Mouse (Mus musculus): ENCODE measurements around the gene Olfr1432. TPM values are rescaled to one million over a fixed set of nuclear protein-coding genes. Genes with fewer than 3 reads are reported as not detected.
"Not testable (repeated sequence)": the region's sequence is repeated elsewhere in the genome, so short reads cannot be mapped to it uniquely, and the experiment has no call there.

Gene Olfr1432
- polyA plus RNA-seq (2014; fragmentation: Nextera tagmentation; extraction: Ambion mirVana), result not detected in 2 replicates

DNA sequence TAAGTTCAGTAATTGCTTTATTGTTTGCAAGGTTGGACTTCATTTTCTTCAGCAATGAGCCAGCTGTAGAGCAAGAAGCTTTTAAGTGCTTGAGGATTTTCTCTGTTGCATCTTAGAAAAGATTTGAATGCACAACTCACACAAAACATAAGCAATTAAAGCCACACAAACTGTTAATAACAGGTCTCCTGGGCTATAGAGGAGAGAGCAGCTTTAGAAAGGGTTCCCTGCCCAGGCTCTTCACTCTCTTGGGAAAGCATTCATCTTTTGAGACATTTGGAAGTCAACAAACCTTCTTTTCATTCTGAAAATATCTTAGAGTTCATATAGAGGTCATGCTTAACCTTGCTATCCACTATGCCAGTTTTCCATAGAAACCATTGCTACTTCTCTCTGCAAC lies at the start of gene Olfr1432:
Gene Olfr1432 (minus strand): TSS at position 101 of the 400 bp plus-strand sequence.
- not testable (repeated sequence) for H3K36me3 ChIP-seq (ENCODE audit: control insufficient read depth, insufficient read depth, low read length); H3K4me2 ChIP-seq (replicated peaks; ENCODE audit: low read depth, low read length); H3K9ac ChIP-seq (ENCODE audit: low read depth, low read length); DNase-seq (ENCODE audit: low spot score); H3K27ac ChIP-seq (ENCODE audit: low read depth, low read length); H3K9me3 ChIP-seq (ENCODE audit: control insufficient read depth, low read length); H3K4me3 ChIP-seq (ENCODE audit: low read depth, low read length); H3K4me1 ChIP-seq (replicated peaks; ENCODE audit: control insufficient read depth, insufficient read depth, low read length); H3K27me3 ChIP-seq (ENCODE audit: control insufficient read depth, insufficient read depth, low read length); ATAC-seq (ENCODE audit: low FRiP score)

DNA sequence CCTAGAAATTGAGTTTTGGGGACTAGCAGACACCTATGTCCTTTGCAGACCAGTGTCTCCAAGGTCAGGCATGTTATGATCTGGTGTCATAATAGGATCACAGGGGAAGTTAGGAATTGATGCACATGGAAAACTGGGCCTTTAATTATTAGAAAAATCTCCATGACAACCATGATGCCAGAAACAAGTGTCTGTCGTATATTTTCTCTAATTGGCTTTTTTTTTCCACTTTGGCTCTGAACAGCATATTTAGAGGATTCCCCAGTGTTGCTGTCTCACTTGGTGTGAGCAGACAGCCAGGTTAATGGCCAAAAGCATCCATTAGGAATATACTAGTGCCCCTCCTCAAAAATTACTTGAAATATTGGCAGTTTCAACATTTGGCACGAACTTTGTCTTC lies 47.2 kb upstream of the Olfr1432 start, which contains the start of gene Olfr1434:
Gene Olfr1434 (plus strand): TSS at position 301 of the 400 bp plus-strand sequence.
- Histone ChIP-seq H3K27ac (ENCODE audit: low read depth, low read length) (no peak within 1 kb of the TSS), H3K4me2 (replicated peaks; ENCODE audit: low read depth, low read length) (no peak within 1 kb of the TSS), H3K4me3 (ENCODE audit: low read depth, low read length) (no peak within 1 kb of the TSS), H3K27me3 (ENCODE audit: control insufficient read depth, insufficient read depth, low read length) (no peaks in the 10 kb centered on the region), H3K4me1 (replicated peaks; ENCODE audit: control insufficient read depth, insufficient read depth, low read length) (no peaks in the 10 kb centered on the region), H3K36me3 (ENCODE audit: control insufficient read depth, insufficient read depth, low read length) (no peaks in the 10 kb centered on the region), H3K9ac (ENCODE audit: low read depth, low read length) (no peak within 1 kb of the TSS), H3K9me3 (ENCODE audit: control insufficient read depth, low read length) (no peaks in the 10 kb centered on the region)
- 75% methylated on average over 2 of the region's 2 CpGs for WGBS
- no peak for DNase-seq (ENCODE audit: low spot score)
- ATAC-seq (ENCODE audit: low FRiP score), result no peak

GRCm38 (mm10) chr19:12260732-12261131 lies 28.3 kb upstream of the Olfr1432 start, which contains the start of gene Olfr235:
Olfr235 (plus strand) TSS chr19:12261032.
- no peak within 1 kb of the TSS for H3K9ac ChIP-seq (ENCODE audit: low read depth, low read length)
- H3K36me3 ChIP-seq (ENCODE audit: control insufficient read depth, insufficient read depth, low read length), result no peaks in the 10 kb centered on the region
- no peaks in the 10 kb centered on the region for H3K4me1 ChIP-seq (replicated peaks; ENCODE audit: control insufficient read depth, insufficient read depth, low read length)
- DNase-seq (ENCODE audit: low spot score) (no peak), ATAC-seq (ENCODE audit: low FRiP score) (no peak)
- no peaks in the 10 kb centered on the region for H3K9me3 ChIP-seq (ENCODE audit: control insufficient read depth, low read length)
- H3K4me2 ChIP-seq (replicated peaks; ENCODE audit: low read depth, low read length), result no peak within 1 kb of the TSS
- no peak within 1 kb of the TSS for H3K27ac ChIP-seq (ENCODE audit: low read depth, low read length)
- no peaks in the 10 kb centered on the region for H3K27me3 ChIP-seq (ENCODE audit: control insufficient read depth, insufficient read depth, low read length)
- 75% methylated on average over 1 of the region's 1 CpGs for WGBS
- no peak within 1 kb of the TSS for H3K4me3 ChIP-seq (ENCODE audit: low read depth, low read length)

- 77% methylated on average over 1 of the region's 1 CpGs for WGBS
- H3K4me3 ChIP-seq (ENCODE audit: low read depth, low read length), result no peak within 1 kb of the TSS
- no peaks in the 10 kb centered on the region for H3K4me1 ChIP-seq (replicated peaks; ENCODE audit: control insufficient read depth, insufficient read depth, low read length)
- H3K9me3 ChIP-seq (ENCODE audit: control insufficient read depth, low read length), result no peaks in the 10 kb centered on the region
- H3K27me3 ChIP-seq (ENCODE audit: control insufficient read depth, insufficient read depth, low read length), result no peaks in the 10 kb centered on the region
- no peaks in the 10 kb centered on the region for H3K36me3 ChIP-seq (ENCODE audit: control insufficient read depth, insufficient read depth, low read length)
- DNase-seq (ENCODE audit: low spot score) (no peak), ATAC-seq (ENCODE audit: low FRiP score) (no peak)
- no peak within 1 kb of the TSS for H3K4me2 ChIP-seq (replicated peaks; ENCODE audit: low read depth, low read length)
- H3K9ac ChIP-seq (ENCODE audit: low read depth, low read length), result no peak within 1 kb of the TSS
- no peak within 1 kb of the TSS for H3K27ac ChIP-seq (ENCODE audit: low read depth, low read length)
Measured at GRCm38 (mm10) chr19:12241559-12241958, 9.2 kb upstream of the Olfr1432 start, which contains the start of gene Olfr262. Olfr262 (minus strand) TSS chr19:12241659.

DNA sequence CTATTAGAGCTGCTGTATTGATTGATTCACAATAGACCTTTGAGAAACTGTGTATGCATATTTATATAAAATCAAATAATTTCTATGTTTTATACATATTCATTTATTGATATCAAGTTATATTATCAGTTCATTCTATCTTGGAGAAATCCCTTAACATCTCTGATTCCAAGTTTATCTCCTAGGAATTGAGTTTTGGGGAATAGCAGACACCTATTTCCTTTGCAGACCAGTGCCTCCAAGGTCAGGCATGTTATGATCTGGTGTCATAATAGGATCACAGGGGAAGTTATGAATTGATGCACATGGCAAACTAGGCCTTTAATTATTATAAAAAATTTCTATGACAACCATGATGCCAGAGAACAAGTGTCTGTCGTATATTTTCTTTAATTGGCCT lies 32.1 kb downstream of the Olfr1432 start, which contains the start of gene Olfr1431:
Gene Olfr1431 (plus strand): TSS at position 301 of the 400 bp plus-strand sequence.
- no peaks in the 10 kb centered on the region for H3K9me3 ChIP-seq (ENCODE audit: control insufficient read depth, low read length)
- ATAC-seq (ENCODE audit: low FRiP score), result no peak
- H3K4me2 ChIP-seq (replicated peaks; ENCODE audit: low read depth, low read length), result no peak within 1 kb of the TSS
- H3K9ac ChIP-seq (ENCODE audit: low read depth, low read length), result no peak within 1 kb of the TSS
- no peaks in the 10 kb centered on the region for H3K4me1 ChIP-seq (replicated peaks; ENCODE audit: control insufficient read depth, insufficient read depth, low read length)
- WGBS, result 90% methylated on average over 1 of the region's 1 CpGs
- H3K27me3 ChIP-seq (ENCODE audit: control insufficient read depth, insufficient read depth, low read length), result no peaks in the 10 kb centered on the region
- DNase-seq (ENCODE audit: low spot score), result no peak
- no peak within 1 kb of the TSS for H3K27ac ChIP-seq (ENCODE audit: low read depth, low read length)
- no peaks in the 10 kb centered on the region for H3K36me3 ChIP-seq (ENCODE audit: control insufficient read depth, insufficient read depth, low read length)
- H3K4me3 ChIP-seq (ENCODE audit: low read depth, low read length), result no peak within 1 kb of the TSS

DNA sequence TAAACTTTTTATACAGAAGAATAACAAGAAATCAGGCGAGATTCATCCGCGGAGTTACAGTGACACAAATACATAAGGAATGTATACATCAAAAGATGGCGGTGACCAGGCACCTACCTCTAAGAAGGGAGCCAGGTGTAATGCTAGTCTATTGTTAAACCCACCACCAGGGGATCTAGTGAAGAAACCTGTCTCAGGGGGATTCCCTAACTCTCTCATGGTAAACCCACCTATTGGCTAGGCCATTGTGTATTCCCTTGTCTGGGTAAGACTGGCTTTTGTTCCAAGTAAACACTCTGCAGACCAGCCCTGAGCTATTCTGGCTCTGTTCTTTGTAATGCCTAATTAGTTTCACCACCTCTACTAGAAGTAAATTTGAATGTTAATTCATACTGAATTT lies 33.3 kb downstream of the Olfr1432 start:
- DNase-seq (ENCODE audit: low spot score); H3K4me3 ChIP-seq (ENCODE audit: low read depth, low read length); H3K4me2 ChIP-seq (replicated peaks; ENCODE audit: low read depth, low read length); H3K36me3 ChIP-seq (ENCODE audit: control insufficient read depth, insufficient read depth, low read length); ATAC-seq (ENCODE audit: low FRiP score); H3K27ac ChIP-seq (ENCODE audit: low read depth, low read length); H3K9ac ChIP-seq (ENCODE audit: low read depth, low read length); H3K9me3 ChIP-seq (ENCODE audit: control insufficient read depth, low read length); H3K4me1 ChIP-seq (replicated peaks; ENCODE audit: control insufficient read depth, insufficient read depth, low read length); H3K27me3 ChIP-seq (ENCODE audit: control insufficient read depth, insufficient read depth, low read length): not testable (repeated sequence)
- WGBS, result 81% methylated on average over 4 of the region's 4 CpGs

Other genes with a start within 250 kb of the Olfr1432 start
- gene Olfr1423, start 191.3 kb downstream of the Olfr1432 start, polyA plus RNA-seq (2014; fragmentation: Nextera tagmentation; extraction: Ambion mirVana), result not detected in 2 replicates
- not detected in 2 replicates for gene Olfr1424, start 169.9 kb downstream of the Olfr1432 start, polyA plus RNA-seq (2014; fragmentation: Nextera tagmentation; extraction: Ambion mirVana)
- gene Olfr1425, start 154.9 kb downstream of the Olfr1432 start, polyA plus RNA-seq (2014; fragmentation: Nextera tagmentation; extraction: Ambion mirVana), result not detected in 2 replicates
- not detected in 2 replicates for gene Olfr1426, start 140.6 kb downstream of the Olfr1432 start, polyA plus RNA-seq (2014; fragmentation: Nextera tagmentation; extraction: Ambion mirVana)
- gene Olfr1427, start 129.3 kb downstream of the Olfr1432 start, polyA plus RNA-seq (2014; fragmentation: Nextera tagmentation; extraction: Ambion mirVana), result not detected in 2 replicates
- not detected in 2 replicates for gene Olfr1428, start 116.7 kb downstream of the Olfr1432 start, polyA plus RNA-seq (2014; fragmentation: Nextera tagmentation; extraction: Ambion mirVana)
- gene Olfr76, start 109.4 kb downstream of the Olfr1432 start, polyA plus RNA-seq (2014; fragmentation: Nextera tagmentation; extraction: Ambion mirVana), result not detected in 2 replicates
- gene Olfr1555-ps1, start 62.5 kb downstream of the Olfr1432 start, polyA plus RNA-seq (2014; fragmentation: Nextera tagmentation; extraction: Ambion mirVana), result not detected in 2 replicates
- not detected in 2 replicates for gene Olfr1431, start 32.0 kb downstream of the Olfr1432 start, polyA plus RNA-seq (2014; fragmentation: Nextera tagmentation; extraction: Ambion mirVana)
- gene Olfr262, start 9.1 kb upstream of the Olfr1432 start, polyA plus RNA-seq (2014; fragmentation: Nextera tagmentation; extraction: Ambion mirVana), result not detected in 2 replicates
- gene Olfr235, start 28.4 kb upstream of the Olfr1432 start, polyA plus RNA-seq (2014; fragmentation: Nextera tagmentation; extraction: Ambion mirVana), result not detected in 2 replicates
- gene Olfr1434, start 47.3 kb upstream of the Olfr1432 start, polyA plus RNA-seq (2014; fragmentation: Nextera tagmentation; extraction: Ambion mirVana), result not detected in 2 replicates
- not detected in 2 replicates for gene Olfr1436, start 66.5 kb upstream of the Olfr1432 start, polyA plus RNA-seq (2014; fragmentation: Nextera tagmentation; extraction: Ambion mirVana)
- gene Olfr1437, start 92.5 kb upstream of the Olfr1432 start, polyA plus RNA-seq (2014; fragmentation: Nextera tagmentation; extraction: Ambion mirVana), result not detected in 2 replicates
- not detected in 2 replicates for gene Olfr1438-ps1, start 103.3 kb upstream of the Olfr1432 start, polyA plus RNA-seq (2014; fragmentation: Nextera tagmentation; extraction: Ambion mirVana)
- not detected in 2 replicates for gene Olfr1440, start 154.7 kb upstream of the Olfr1432 start, polyA plus RNA-seq (2014; fragmentation: Nextera tagmentation; extraction: Ambion mirVana)
- not detected in 2 replicates for gene Olfr1441, start 184.8 kb upstream of the Olfr1432 start, polyA plus RNA-seq (2014; fragmentation: Nextera tagmentation; extraction: Ambion mirVana)
- not detected in 2 replicates for gene Pfpl, start 195.3 kb upstream of the Olfr1432 start, polyA plus RNA-seq (2014; fragmentation: Nextera tagmentation; extraction: Ambion mirVana)
- gene Mpeg1, start 228.2 kb upstream of the Olfr1432 start, polyA plus RNA-seq (2014; fragmentation: Nextera tagmentation; extraction: Ambion mirVana), result 0.60 and 1.0 TPM in 2 replicates